8 mouse cellular contexts compared by ENCODE assay signal in genomic region chr5:43235997-43236396, GRCm38 (mm10). TPM values are rescaled to one million over a fixed set of nuclear protein-coding genes. Genes with fewer than 3 reads are reported as not detected.
DNase-seq lines count a peak whose midpoint lies in the region; ATAC-seq and TF ChIP-seq lines count a peak whose summit lies in the region.

No protein-coding gene starts in this region.

- 34% methylated on average over 5 of the region's 5 CpGs for WGBS in heart, adult 2 months
- 34% methylated on average over 5 of the region's 5 CpGs for WGBS in limb, embryonic 15.5 days
- WGBS in stomach, postnatal 0 days, result 32% methylated on average over 5 of the region's 5 CpGs

- no peak for DNase-seq in heart, adult 2 months
- DNase-seq in heart, postnatal 10 days, result no peak
- DNase-seq in testis, postnatal 14 days (ENCODE audit: low spot score), result no peak
- no peak for DNase-seq in stomach, postnatal 0 days (ENCODE audit: low spot score)
- no peak for DNase-seq in layer of hippocampus, adult 18-20 months (ENCODE audit: low spot score in 2 of 2)
- no peak for DNase-seq in right cerebral cortex, adult 2 months (ENCODE audit: low spot score in 2 of 2)

- intact Hi-C loops in heart, adult 2 months (cut with DNase I), result loop anchor here (10.0 kb wide), 6 partner anchors 141 to 821 kb away; partner anchors contain the start of gene Cc2d2a
- intact Hi-C loops in heart, postnatal 10 days (cut with DNase I), result loop anchor here (1.0 to 10.0 kb wide), 3 partner anchors 120 to 821 kb away; no protein-coding TSS in a partner anchor

- H3K4me1 ChIP-seq in heart, adult 2 months (ENCODE audit: control insufficient read depth, insufficient read depth, low read length), result peaks cover 1% of the 10 kb centered on the region
- peaks cover 7% of the 10 kb centered on the region for H3K4me1 ChIP-seq in testis, adult 2 months (ENCODE audit: control insufficient read depth, insufficient read depth, low read length)
- peaks cover 9% of the 10 kb centered on the region for H3K4me1 ChIP-seq in limb, embryonic 15.5 days
- no peaks in the 10 kb centered on the region for H3K4me1 ChIP-seq in stomach, postnatal 0 days (replicated peaks; ENCODE audit: control insufficient read depth, insufficient read depth)

- no peak for TF ChIP-seq POLR2A in heart, adult 2 months (IDR thresholded peaks at IDR 0.05; ENCODE audit: insufficient read depth, low read depth, low read length)
- no peak for TF ChIP-seq POLR2A in testis, adult 2 months (IDR thresholded peaks at IDR 0.05; ENCODE audit: control insufficient read depth, low read depth, low read length)

- peaks cover 12% of the 10 kb centered on the region for H3K36me3 ChIP-seq in heart, adult 2 months (ENCODE audit: control insufficient read depth, insufficient read depth, low read length)
- peaks cover 3% of the 10 kb centered on the region for H3K36me3 ChIP-seq in testis, adult 2 months (ENCODE audit: control insufficient read depth, insufficient read depth, low read length)
- no peaks in the 10 kb centered on the region for H3K36me3 ChIP-seq in limb, embryonic 15.5 days
- H3K36me3 ChIP-seq in stomach, postnatal 0 days (ENCODE audit: control insufficient read depth, insufficient read depth, low read length), result no peaks in the 10 kb centered on the region

- peak overlapping the region; percentile 66; the same call in 1 of the 2 replicates for H3K9ac ChIP-seq in heart, adult 2 months (ENCODE audit: low read depth, low read length)
- H3K9ac ChIP-seq in limb, embryonic 15.5 days, result no peak overlapping the region
- H3K9ac ChIP-seq in stomach, postnatal 0 days (ENCODE audit: low read length), result no peak overlapping the region

- H3K4me3 ChIP-seq in heart, adult 2 months, result peak overlapping the region; percentile 87
- peak overlapping the region; percentile 82; the same call in 1 of the 2 replicates for H3K4me3 ChIP-seq in testis, adult 2 months (ENCODE audit: control insufficient read depth, low read depth, low read length)
- peak overlapping the region; percentile 89 for H3K4me3 ChIP-seq in limb, embryonic 15.5 days
- peak overlapping the region; percentile 93 for H3K4me3 ChIP-seq in stomach, postnatal 0 days (ENCODE audit: low read depth, low read length)

- no peak for TF ChIP-seq CTCF in heart, adult 2 months (IDR thresholded peaks at IDR 0.05)
- no peak for TF ChIP-seq CTCF in testis, adult 2 months (IDR thresholded peaks at IDR 0.05; ENCODE audit: control insufficient read depth, insufficient read depth, insufficient replicate concordance, low read depth, low read length)
- TF ChIP-seq CTCF in stomach, postnatal 0 days (IDR thresholded peaks at IDR 0.05; ENCODE audit: low read depth), result no peak

- ATAC-seq in limb, embryonic 15.5 days (ENCODE audit: insufficient number of reproducible peaks, low FRiP score, low TSS enrichment, low read depth), result no peak
- ATAC-seq in stomach, postnatal 0 days (ENCODE audit: low FRiP score, low TSS enrichment), result no peak

- TF ChIP-seq EP300 in heart, adult 2 months (IDR thresholded peaks at IDR 0.05; ENCODE audit: insufficient read depth, low read depth, low read length), result no peak
- TF ChIP-seq EP300 in stomach, postnatal 0 days (optimal IDR thresholded peaks at IDR 0.05), result no peak

- peak overlapping the region; percentile 98 for H3K27ac ChIP-seq in heart, adult 2 months
- no peak overlapping the region; the same call in 1 of the 2 replicates for H3K27ac ChIP-seq in testis, adult 2 months (ENCODE audit: control insufficient read depth, insufficient read depth, low read depth, low read length)
- H3K27ac ChIP-seq in limb, embryonic 15.5 days, result no peak overlapping the region
- no peak overlapping the region for H3K27ac ChIP-seq in stomach, postnatal 0 days (replicated peaks)

- no peaks in the 10 kb centered on the region for H3K27me3 ChIP-seq in heart, adult 2 months (ENCODE audit: control insufficient read depth, insufficient read depth, low read length)
- H3K27me3 ChIP-seq in testis, adult 2 months (ENCODE audit: control insufficient read depth, insufficient read depth, low read length), result no peaks in the 10 kb centered on the region
- no peaks in the 10 kb centered on the region for H3K27me3 ChIP-seq in limb, embryonic 15.5 days
- H3K27me3 ChIP-seq in stomach, postnatal 0 days (ENCODE audit: control insufficient read depth, insufficient read depth, low read length), result no peaks in the 10 kb centered on the region

- H3K9me3 ChIP-seq in limb, embryonic 15.5 days, result no peaks in the 10 kb centered on the region
- no peaks in the 10 kb centered on the region for H3K9me3 ChIP-seq in stomach, postnatal 0 days (ENCODE audit: control insufficient read depth, low read length)

- peak overlapping the region; percentile 97 for H3K4me2 ChIP-seq in limb, embryonic 15.5 days
- peak overlapping the region; percentile 85 for H3K4me2 ChIP-seq in stomach, postnatal 0 days (replicated peaks; ENCODE audit: low read depth)

- H3K79me2 ChIP-seq in heart, adult 2 months (replicated peaks; ENCODE audit: control insufficient read depth, insufficient read depth, low read length), result no peaks in the 10 kb centered on the region; the same call in 1 of the 2 replicates

RNA-seq across cellular contexts. Expression of gene Cpeb2, which starts 3.0 kb away (rescaled TPM):
- total RNA-seq in heart, adult 2 months (2021), result 10 to 100 TPM; 18.8 to 28.2 TPM
- polyA plus RNA-seq in heart, adult 2 months (2012; rRNA removed), result 6.5 and 12.2 TPM in 2 replicates
- total RNA-seq in heart, postnatal 10 days (2021), result 10 to 100 TPM; 22.1 to 28.7 TPM
- polyA plus RNA-seq in testis, adult 2 months (2012; rRNA removed), result 144 and 160 TPM in 2 replicates
- polyA plus RNA-seq in limb, embryonic 15.5 days (2015; fragmentation: Nextera tagmentation; extraction: Ambion mirVana), result 6.0 and 6.3 TPM in 2 replicates
- 7.2 and 7.3 TPM in 2 replicates for polyA plus RNA-seq in stomach, postnatal 0 days (2015; fragmentation: Nextera tagmentation; extraction: Ambion mirVana)
- 10 to 100 TPM; 48.1 to 49.6 TPM for total RNA-seq in layer of hippocampus, adult 18-20 months (2021)

Comparison
In these comparisons a context has a peak if more than half of its experiments do, and no peak if none do; other contexts are left out.
1. RNA of gene Cpeb2, which starts 3.0 kb away (polyA plus RNA-seq): 144 to 160 TPM in testis, adult 2 months; 7.2 to 7.3 TPM in stomach, postnatal 0 days, 6.5 to 12.2 TPM in heart, adult 2 months and 6.0 to 6.3 TPM in limb, embryonic 15.5 days; every median in the first group is over 10 times any median in the second.
2. Peak in every context shown above with its lines, with median percentiles within 50 percentile points of each other: H3K4me3 ChIP-seq.